Mouse (Mus musculus): Measurements from ENCODE around the gene Gpr160. TPM values are rescaled to one million over a fixed set of nuclear protein-coding genes. Genes with fewer than 3 reads are reported as not detected.
"Not testable (repeated sequence)": the region's sequence is repeated elsewhere in the genome, so short reads cannot be mapped to it uniquely, and the experiment has no call there.

The Gpr160 gene
- polyA plus RNA-seq, 1 experiment, result 10.1 TPM

DNA sequence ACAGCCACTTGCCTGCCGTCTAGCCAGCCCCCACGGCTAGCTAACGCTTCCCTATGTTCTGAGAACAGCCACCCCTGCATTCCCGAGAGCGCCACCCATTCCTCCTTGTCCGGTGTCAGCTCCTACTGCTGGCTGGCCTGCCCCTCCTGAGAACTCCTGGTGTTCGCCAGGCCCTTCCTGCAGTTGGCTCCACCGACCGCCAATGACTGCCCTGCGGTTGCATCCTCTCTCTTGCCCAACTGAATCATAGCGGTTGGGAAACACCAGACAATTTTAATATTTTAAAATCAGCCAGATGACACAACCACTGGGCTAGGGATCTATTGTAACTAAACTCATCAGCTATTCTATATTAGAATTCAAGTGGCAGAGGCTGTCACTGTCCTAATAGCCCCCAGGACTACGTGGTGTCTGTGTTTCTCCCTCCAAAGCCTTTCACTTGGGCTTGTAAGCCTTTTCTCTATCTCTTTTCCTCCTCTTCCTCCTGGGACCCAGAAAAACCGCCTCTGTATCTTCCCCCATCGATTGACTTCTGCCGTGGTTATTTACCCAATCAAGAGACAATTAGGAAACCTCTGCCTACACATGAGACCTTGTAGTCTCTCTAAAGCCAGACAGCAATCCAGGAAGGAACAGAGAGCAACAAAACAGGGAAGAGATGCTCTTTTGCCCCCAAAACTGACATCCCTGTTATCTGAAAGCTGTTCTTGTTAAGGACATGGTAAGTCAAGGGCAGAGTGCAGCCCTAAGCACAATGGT is 23.7 kb upstream of the Gpr160 start:
- H3K4me3 ChIP-seq (ENCODE audit: low read depth, low read length), result no peak overlapping the region
- H3K4me1 ChIP-seq (ENCODE audit: control insufficient read depth, insufficient read depth, low read length), result no peaks in the 10 kb centered on the region
- H3K27me3 ChIP-seq (ENCODE audit: control insufficient read depth, insufficient read depth, low read length, poor library complexity, severe bottlenecking), result no peaks in the 10 kb centered on the region
- TF ChIP-seq CTCF (IDR thresholded peaks at IDR 0.05; ENCODE audit: low read depth, low read length) (no peak), EP300 (IDR thresholded peaks at IDR 0.05; ENCODE audit: insufficient read depth, low read depth, low read length) (no peak), POLR2A (IDR thresholded peaks at IDR 0.05; ENCODE audit: insufficient read depth, low read length) (no peak)
- no peak overlapping the region for H3K9ac ChIP-seq (ENCODE audit: low read depth, poor library complexity, severe bottlenecking)
- H3K27ac ChIP-seq (ENCODE audit: insufficient read depth, low read length), result no peak overlapping the region
- H3K9me3 ChIP-seq (replicated peaks; ENCODE audit: control insufficient read depth, insufficient read depth, low read length, poor library complexity, severe bottlenecking), result no peaks in the 10 kb centered on the region
- no peaks in the 10 kb centered on the region for H3K36me3 ChIP-seq (ENCODE audit: control insufficient read depth, insufficient read depth, low read length, poor library complexity, severe bottlenecking)

DNA sequence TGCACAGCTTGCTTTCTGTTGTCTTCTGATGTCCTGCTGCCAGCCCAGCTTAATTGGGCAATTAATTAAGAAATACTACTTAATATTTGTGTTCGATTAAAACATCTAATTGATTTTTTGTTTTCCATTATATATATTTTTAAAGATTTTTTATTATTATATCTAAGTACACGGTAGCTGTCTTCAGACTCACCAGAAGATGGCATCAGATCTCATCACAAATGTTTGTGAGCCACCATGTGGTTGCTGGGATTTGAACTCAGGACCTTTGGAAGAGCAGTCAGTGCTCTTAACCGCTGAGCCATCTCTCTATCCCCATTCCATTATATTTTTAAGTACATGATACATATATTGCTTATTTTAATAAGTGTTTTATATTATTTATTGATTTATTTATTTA is 22.5 kb upstream of the Gpr160 start:
- no peaks in the 10 kb centered on the region for H3K4me1 ChIP-seq (ENCODE audit: control insufficient read depth, insufficient read depth, low read length)
- no peaks in the 10 kb centered on the region for H3K9me3 ChIP-seq (replicated peaks; ENCODE audit: control insufficient read depth, insufficient read depth, low read length, poor library complexity, severe bottlenecking)
- H3K9ac ChIP-seq (ENCODE audit: low read depth, poor library complexity, severe bottlenecking), result no peak overlapping the region
- no peaks in the 10 kb centered on the region for H3K27me3 ChIP-seq (ENCODE audit: control insufficient read depth, insufficient read depth, low read length, poor library complexity, severe bottlenecking)
- H3K4me3 ChIP-seq (ENCODE audit: low read depth, low read length), result no peak overlapping the region
- TF ChIP-seq POLR2A (IDR thresholded peaks at IDR 0.05; ENCODE audit: insufficient read depth, low read length) (no peak), CTCF (IDR thresholded peaks at IDR 0.05; ENCODE audit: low read depth, low read length) (no peak), EP300 (IDR thresholded peaks at IDR 0.05; ENCODE audit: insufficient read depth, low read depth, low read length) (no peak)
- H3K27ac ChIP-seq (ENCODE audit: insufficient read depth, low read length), result no peak overlapping the region
- H3K36me3 ChIP-seq (ENCODE audit: control insufficient read depth, insufficient read depth, low read length, poor library complexity, severe bottlenecking), result no peaks in the 10 kb centered on the region

DNA sequence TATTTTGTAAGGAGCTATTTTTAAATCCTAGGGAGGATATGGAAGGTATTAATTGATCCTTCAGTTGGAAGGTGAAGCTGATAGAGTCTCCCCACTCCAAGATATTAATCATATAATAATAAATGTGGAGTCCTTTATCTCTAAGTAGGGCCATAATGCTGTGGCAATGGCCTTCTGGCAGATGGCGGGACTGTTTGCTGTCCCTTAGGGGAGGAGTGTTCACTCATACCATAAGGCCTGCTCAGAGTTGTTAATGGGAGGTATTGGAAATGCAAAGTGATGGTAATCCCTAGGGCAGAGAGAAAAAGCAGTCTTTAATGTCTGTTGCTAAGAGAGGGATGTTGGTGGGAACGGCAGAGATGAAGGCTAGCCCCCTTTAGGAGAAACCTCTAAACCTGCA is 10.0 kb upstream of the Gpr160 start:
- H3K9ac ChIP-seq (ENCODE audit: low read depth, poor library complexity, severe bottlenecking), result no peak overlapping the region
- H3K4me1 ChIP-seq (ENCODE audit: control insufficient read depth, insufficient read depth, low read length), result no peaks in the 10 kb centered on the region
- no peaks in the 10 kb centered on the region for H3K9me3 ChIP-seq (replicated peaks; ENCODE audit: control insufficient read depth, insufficient read depth, low read length, poor library complexity, severe bottlenecking)
- peaks cover 3% of the 10 kb centered on the region; the same call in 1 of the 2 replicates for H3K27me3 ChIP-seq (ENCODE audit: control insufficient read depth, insufficient read depth, low read length, poor library complexity, severe bottlenecking)
- no peak overlapping the region for H3K27ac ChIP-seq (ENCODE audit: insufficient read depth, low read length)
- H3K36me3 ChIP-seq (ENCODE audit: control insufficient read depth, insufficient read depth, low read length, poor library complexity, severe bottlenecking), result no peaks in the 10 kb centered on the region
- H3K4me3 ChIP-seq (ENCODE audit: low read depth, low read length), result no peak overlapping the region
- TF ChIP-seq POLR2A (IDR thresholded peaks at IDR 0.05; ENCODE audit: insufficient read depth, low read length) (no peak), CTCF (IDR thresholded peaks at IDR 0.05; ENCODE audit: low read depth, low read length) (no peak), EP300 (IDR thresholded peaks at IDR 0.05; ENCODE audit: insufficient read depth, low read depth, low read length) (no peak)

DNA sequence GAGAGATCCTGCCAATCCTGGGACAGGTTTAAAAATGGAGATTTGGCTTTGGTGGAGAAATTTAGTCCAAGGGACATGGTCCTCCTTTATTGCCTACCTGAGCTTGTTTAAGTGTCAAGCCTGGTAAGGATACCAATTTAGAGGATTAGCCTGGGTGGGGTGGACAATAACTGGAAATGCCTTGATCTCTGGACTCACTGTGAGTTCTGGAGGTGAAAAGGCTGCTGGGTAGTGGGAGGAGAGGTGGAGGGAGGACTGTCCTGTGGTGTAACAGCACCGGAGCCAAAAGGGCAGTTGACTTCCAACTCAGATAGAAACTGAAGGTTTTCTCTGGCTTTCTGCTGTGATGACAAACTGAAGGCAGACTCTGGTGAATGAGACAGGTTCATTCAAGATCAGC is 8.3 kb upstream of the Gpr160 start:
- peaks cover 3% of the 10 kb centered on the region; the same call in 1 of the 2 replicates for H3K27me3 ChIP-seq (ENCODE audit: control insufficient read depth, insufficient read depth, low read length, poor library complexity, severe bottlenecking)
- no peaks in the 10 kb centered on the region for H3K9me3 ChIP-seq (replicated peaks; ENCODE audit: control insufficient read depth, insufficient read depth, low read length, poor library complexity, severe bottlenecking)
- no peaks in the 10 kb centered on the region for H3K36me3 ChIP-seq (ENCODE audit: control insufficient read depth, insufficient read depth, low read length, poor library complexity, severe bottlenecking)
- TF ChIP-seq EP300 (IDR thresholded peaks at IDR 0.05; ENCODE audit: insufficient read depth, low read depth, low read length) (no peak), POLR2A (IDR thresholded peaks at IDR 0.05; ENCODE audit: insufficient read depth, low read length) (no peak), CTCF (IDR thresholded peaks at IDR 0.05; ENCODE audit: low read depth, low read length) (no peak)
- no peak overlapping the region for H3K27ac ChIP-seq (ENCODE audit: insufficient read depth, low read length)
- H3K4me1 ChIP-seq (ENCODE audit: control insufficient read depth, insufficient read depth, low read length), result no peaks in the 10 kb centered on the region
- no peak overlapping the region for H3K4me3 ChIP-seq (ENCODE audit: low read depth, low read length)
- H3K9ac ChIP-seq (ENCODE audit: low read depth, poor library complexity, severe bottlenecking), result no peak overlapping the region

DNA sequence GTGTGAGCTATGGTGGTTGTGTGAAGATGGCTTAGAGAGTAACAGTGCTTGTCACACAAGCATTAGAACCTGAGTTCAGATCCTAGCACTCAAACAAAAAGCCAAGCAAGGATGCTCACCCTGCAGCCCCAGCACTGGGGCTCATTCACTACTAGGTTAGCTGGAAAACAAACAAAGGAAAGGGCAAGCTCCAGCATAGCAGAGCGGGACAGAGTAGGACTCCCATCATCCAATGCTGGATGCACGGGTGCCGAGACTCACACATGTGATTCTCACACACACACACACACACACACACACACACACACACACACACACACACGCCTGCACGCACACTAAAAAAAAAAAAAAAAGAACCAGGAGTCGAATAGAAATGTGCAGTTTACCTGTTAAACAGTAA is 4.3 kb upstream of the Gpr160 start:
- TF ChIP-seq CTCF (IDR thresholded peaks at IDR 0.05; ENCODE audit: low read depth, low read length) (no peak), POLR2A (IDR thresholded peaks at IDR 0.05; ENCODE audit: insufficient read depth, low read length) (no peak), EP300 (IDR thresholded peaks at IDR 0.05; ENCODE audit: insufficient read depth, low read depth, low read length) (no peak)
- Histone ChIP-seq H3K36me3 (ENCODE audit: control insufficient read depth, insufficient read depth, low read length, poor library complexity, severe bottlenecking) (no peaks in the 10 kb centered on the region), H3K4me1 (ENCODE audit: control insufficient read depth, insufficient read depth, low read length) (no peaks in the 10 kb centered on the region), H3K9ac (ENCODE audit: low read depth, poor library complexity, severe bottlenecking) (no peak overlapping the region), H3K9me3 (replicated peaks; ENCODE audit: control insufficient read depth, insufficient read depth, low read length, poor library complexity, severe bottlenecking) (no peaks in the 10 kb centered on the region), H3K27me3 (ENCODE audit: control insufficient read depth, insufficient read depth, low read length, poor library complexity, severe bottlenecking) (no peaks in the 10 kb centered on the region), H3K4me3 (ENCODE audit: low read depth, low read length) (no peak overlapping the region), H3K27ac (ENCODE audit: insufficient read depth, low read length) (no peak overlapping the region)

DNA sequence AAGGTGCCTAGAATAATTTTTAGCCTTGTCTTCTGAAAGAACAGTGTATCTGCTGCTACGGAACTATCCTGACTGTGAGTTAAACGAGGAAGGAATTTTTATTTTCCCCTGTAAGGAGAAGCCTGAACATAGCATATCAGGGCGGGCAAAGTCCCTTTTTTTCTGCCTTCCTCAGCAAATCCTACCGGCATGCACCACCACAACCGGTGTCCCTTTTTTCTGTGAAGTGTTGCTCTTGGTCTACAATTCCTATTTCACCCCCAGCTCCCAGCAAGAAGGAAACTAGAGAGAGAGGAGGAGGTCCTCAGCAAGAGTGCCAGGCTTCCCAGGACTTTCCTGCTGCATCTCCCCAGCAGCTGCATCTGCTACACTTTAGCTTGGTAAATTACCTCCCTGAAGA is 2.2 kb upstream of the Gpr160 start:
- H3K9me3 ChIP-seq (replicated peaks; ENCODE audit: control insufficient read depth, insufficient read depth, low read length, poor library complexity, severe bottlenecking), result no peaks in the 10 kb centered on the region
- H3K27ac ChIP-seq (ENCODE audit: insufficient read depth, low read length), result no peak overlapping the region
- H3K36me3 ChIP-seq (ENCODE audit: control insufficient read depth, insufficient read depth, low read length, poor library complexity, severe bottlenecking), result no peaks in the 10 kb centered on the region
- H3K27me3 ChIP-seq (ENCODE audit: control insufficient read depth, insufficient read depth, low read length, poor library complexity, severe bottlenecking), result no peaks in the 10 kb centered on the region
- H3K4me3 ChIP-seq (ENCODE audit: low read depth, low read length), result no peak overlapping the region
- TF ChIP-seq CTCF (IDR thresholded peaks at IDR 0.05; ENCODE audit: low read depth, low read length) (no peak), EP300 (IDR thresholded peaks at IDR 0.05; ENCODE audit: insufficient read depth, low read depth, low read length) (no peak), POLR2A (IDR thresholded peaks at IDR 0.05; ENCODE audit: insufficient read depth, low read length) (no peak)
- no peak overlapping the region for H3K9ac ChIP-seq (ENCODE audit: low read depth, poor library complexity, severe bottlenecking)
- H3K4me1 ChIP-seq (ENCODE audit: control insufficient read depth, insufficient read depth, low read length), result no peaks in the 10 kb centered on the region

DNA sequence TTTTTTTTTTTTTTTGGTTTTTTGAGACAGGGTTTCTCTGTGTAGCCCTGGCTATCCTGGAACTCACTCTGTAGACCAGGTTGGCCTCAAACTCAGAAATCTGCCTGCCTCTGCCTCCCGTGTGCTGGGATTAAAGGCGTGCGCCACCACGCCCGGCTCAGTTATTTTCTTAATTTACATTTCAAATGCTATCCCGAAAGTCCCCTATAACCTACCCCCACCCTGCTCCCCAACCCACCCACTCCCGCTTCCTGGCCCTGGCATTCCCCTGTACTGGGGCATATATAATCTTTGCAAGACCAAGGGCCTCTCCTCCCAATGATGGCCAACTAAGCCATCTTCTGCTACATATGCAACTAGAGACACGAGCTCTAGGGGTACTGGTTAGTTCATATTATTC is 3.8 kb downstream of the Gpr160 start:
- not testable (repeated sequence) for H3K4me1 ChIP-seq (ENCODE audit: control insufficient read depth, insufficient read depth, low read length); H3K9ac ChIP-seq (ENCODE audit: low read depth, poor library complexity, severe bottlenecking); H3K27ac ChIP-seq (ENCODE audit: insufficient read depth, low read length); H3K9me3 ChIP-seq (replicated peaks; ENCODE audit: control insufficient read depth, insufficient read depth, low read length, poor library complexity, severe bottlenecking); H3K4me3 ChIP-seq (ENCODE audit: low read depth, low read length); H3K36me3 ChIP-seq (ENCODE audit: control insufficient read depth, insufficient read depth, low read length, poor library complexity, severe bottlenecking); H3K27me3 ChIP-seq (ENCODE audit: control insufficient read depth, insufficient read depth, low read length, poor library complexity, severe bottlenecking)

Measured in ES-Bruce4 (cell line).